Mouse (Mus musculus): Measurements from ENCODE around the gene Ppp1r12a.

Ppp1r12a gene

GRCm38 (mm10) chr10:108292651-108293050 lies 130.7 kb downstream of the Ppp1r12a start:
- DNase-seq, result no peak

GRCm38 (mm10) chr10:108293620-108294195 lies 131.7 kb downstream of the Ppp1r12a start:
- DNase-seq, result no peak

- DNase-seq, result no peak
These were observed 132.8 kb downstream of the Ppp1r12a start for GRCm38 (mm10) chr10:108294766-108295165.

GRCm38 (mm10) chr10:108296446-108296845 lies 134.5 kb downstream of the Ppp1r12a start:
- no peak for DNase-seq

- DNase-seq, result no peak
These were observed 136.3 kb downstream of the Ppp1r12a start for GRCm38 (mm10) chr10:108298261-108298660.

- DNase-seq, result peak; percentile 60 to 68
These were observed 137.0 kb downstream of the Ppp1r12a start for GRCm38 (mm10) chr10:108298841-108299545.

GRCm38 (mm10) chr10:108299828-108300227 lies 137.8 kb downstream of the Ppp1r12a start:
- DNase-seq, result no peak

GRCm38 (mm10) chr10:108300843-108301242 lies 138.8 kb downstream of the Ppp1r12a start:
- DNase-seq, result peak; percentile 90 to 92

GRCm38 (mm10) chr10:108307772-108308171 lies 145.8 kb downstream of the Ppp1r12a start:
- DNase-seq, result peak in 1 of 2 experiments; percentile 31

- no peak for DNase-seq
These were observed 148.2 kb downstream of the Ppp1r12a start for GRCm38 (mm10) chr10:108310195-108310594.

GRCm38 (mm10) chr10:108311396-108311795 lies 149.4 kb downstream of the Ppp1r12a start:
- no peak for DNase-seq

- DNase-seq, result no peak
These were observed 151.9 kb downstream of the Ppp1r12a start for GRCm38 (mm10) chr10:108313845-108314244.

GRCm38 (mm10) chr10:108314396-108314795 lies 152.4 kb downstream of the Ppp1r12a start:
- no peak for DNase-seq

- no peak for DNase-seq
These were observed 153.2 kb downstream of the Ppp1r12a start for GRCm38 (mm10) chr10:108315236-108315635.

GRCm38 (mm10) chr10:108328356-108328755 lies 166.4 kb downstream of the Ppp1r12a start:
- DNase-seq, result no peak

- DNase-seq, result no peak
These were observed 167.0 kb downstream of the Ppp1r12a start for GRCm38 (mm10) chr10:108328983-108329382.

GRCm38 (mm10) chr10:108329771-108330170 lies 167.8 kb downstream of the Ppp1r12a start:
- DNase-seq, result peak in 1 of 2 experiments; percentile 27

GRCm38 (mm10) chr10:108330964-108331363 lies 169.0 kb downstream of the Ppp1r12a start:
- no peak for DNase-seq

- DNase-seq, result peak; percentile 93 to 94
These were observed 170.0 kb downstream of the Ppp1r12a start, which contains the start of gene Pawr for GRCm38 (mm10) chr10:108331784-108332561. Gene Pawr, plus strand, starts transcription at chr10:108332121.

GRCm38 (mm10) chr10:108332571-108333541 lies 170.9 kb downstream of the Ppp1r12a start:
- DNase-seq, result peak; percentile 78 to 88

GRCm38 (mm10) chr10:108333642-108334041 lies 171.6 kb downstream of the Ppp1r12a start:
- DNase-seq, result no peak

Data from kidney, postnatal 25 days (tissue).